Mouse (Mus musculus): ENCODE measurements around the gene Phf21a. TPM values are rescaled to one million over a fixed set of nuclear protein-coding genes. Genes with fewer than 3 reads are reported as not detected.

The Phf21a gene
- polyA plus RNA-seq, 1 experiment = 28.4 TPM

DNA sequence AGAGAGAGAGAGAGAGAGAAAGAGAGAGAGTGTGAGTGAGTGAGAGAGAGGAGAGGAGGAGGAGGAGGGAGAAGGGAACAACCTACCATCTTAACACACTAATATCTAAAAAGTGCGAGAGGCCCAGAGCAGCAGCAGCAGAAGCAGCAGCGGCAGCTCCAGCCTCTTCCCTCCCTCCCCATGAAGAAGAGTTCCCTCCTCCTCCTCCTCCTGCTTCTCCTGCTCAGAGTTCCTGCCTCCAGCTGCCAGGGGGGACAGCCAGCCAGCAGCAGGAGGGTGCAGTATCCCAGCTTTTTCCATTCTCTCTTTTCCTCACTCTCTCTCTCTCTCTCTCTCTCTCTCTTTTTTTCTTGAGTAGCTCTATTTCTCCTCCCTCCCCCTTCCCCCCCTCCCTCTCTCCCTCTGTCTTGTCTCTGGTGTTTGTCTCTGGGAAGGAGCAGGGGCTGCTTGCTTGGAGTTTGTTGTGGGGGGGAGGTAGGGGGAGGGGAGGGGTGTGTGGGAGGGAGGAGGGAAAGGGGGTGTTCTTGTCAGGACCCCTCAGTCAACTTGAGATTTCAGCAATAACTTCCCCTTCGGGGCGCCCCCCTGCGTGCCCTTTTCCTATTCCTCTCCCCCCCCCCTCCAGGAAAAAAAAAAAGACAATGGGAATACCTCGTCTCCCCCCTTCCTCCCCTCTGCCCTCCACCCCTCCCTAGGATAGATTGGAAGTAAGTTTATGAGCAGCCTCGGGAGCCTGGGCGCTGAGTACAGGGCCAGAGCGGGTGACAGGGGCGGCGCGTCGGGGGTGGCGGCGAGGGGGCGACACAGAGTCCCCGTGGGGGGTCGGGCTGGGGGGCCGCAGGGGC is 91.4 kb downstream of the Phf21a start:
- TF ChIP-seq CTCF (IDR thresholded peaks at IDR 0.05; ENCODE audit: extremely low read depth, insufficient read length, insufficient replicate concordance, low read depth, low read length) = no peak
- no peak; the same call in 1 of the 2 replicates for TF ChIP-seq POLR2A (IDR thresholded peaks at IDR 0.05; ENCODE audit: low read depth, low read length)
- Histone ChIP-seq H3K36me3 (ENCODE audit: control insufficient read depth, insufficient read depth, low read length) (no peaks in the 10 kb centered on the region), H3K27me3 (ENCODE audit: control insufficient read depth, insufficient read depth, low read length) (no peaks in the 10 kb centered on the region), H3K4me1 (ENCODE audit: control insufficient read depth, insufficient read depth, insufficient read length, low read length) (no peaks in the 10 kb centered on the region; the same call in 1 of the 2 replicates), H3K4me3 (ENCODE audit: low read depth, low read length) (peak overlapping the region; percentile 79), H3K27ac (ENCODE audit: insufficient read depth, low read depth, low read length) (peak overlapping the region; percentile 90)
- WGBS = under 1% methylated on average over 19 of the region's 19 CpGs

DNA sequence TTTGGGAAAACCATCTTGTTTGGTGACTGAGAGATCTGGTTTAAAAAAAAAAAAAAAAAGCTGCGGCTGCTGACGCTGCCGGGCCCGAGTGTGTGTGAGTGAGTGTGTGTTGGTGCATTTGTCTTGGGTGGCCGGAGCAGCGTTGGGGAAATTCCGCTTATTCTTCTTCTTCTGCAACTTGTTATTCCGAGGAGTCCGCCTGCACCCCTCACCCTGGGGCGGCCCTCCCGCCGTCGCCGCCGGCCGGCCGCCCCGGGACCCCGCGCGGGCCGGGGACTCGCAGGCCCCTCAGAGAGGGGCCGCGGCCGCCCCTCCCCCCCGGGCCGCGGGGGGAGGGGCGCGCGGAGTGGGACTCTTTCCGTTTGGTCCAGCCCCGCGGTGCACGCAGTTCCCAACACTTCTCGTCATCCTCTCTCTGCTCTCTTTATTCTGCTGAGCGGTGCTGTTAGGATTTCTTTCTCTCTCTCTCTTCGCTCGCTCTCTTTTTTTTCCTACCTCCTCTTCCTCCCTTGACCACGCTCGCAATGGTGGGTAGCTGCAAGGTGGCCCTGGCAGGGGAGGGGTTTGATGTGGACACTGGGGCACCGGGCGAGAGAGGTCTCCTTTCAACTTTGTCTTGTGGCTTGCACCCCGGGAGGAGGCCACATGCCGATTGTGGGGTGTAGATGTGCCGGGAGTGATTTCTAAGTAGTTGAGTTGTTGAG is 92.3 kb downstream of the Phf21a start:
- under 1% methylated on average over 47 of the region's 47 CpGs for WGBS
- no peaks in the 10 kb centered on the region for H3K36me3 ChIP-seq (ENCODE audit: control insufficient read depth, insufficient read depth, low read length)
- TF ChIP-seq CTCF (IDR thresholded peaks at IDR 0.05; ENCODE audit: extremely low read depth, insufficient read length, insufficient replicate concordance, low read depth, low read length) = no peak
- TF ChIP-seq POLR2A (IDR thresholded peaks at IDR 0.05; ENCODE audit: low read depth, low read length) = no peak
- H3K27ac ChIP-seq (ENCODE audit: insufficient read depth, low read depth, low read length) = peak overlapping the region; percentile 53
- no peaks in the 10 kb centered on the region; the same call in 1 of the 2 replicates for H3K4me1 ChIP-seq (ENCODE audit: control insufficient read depth, insufficient read depth, insufficient read length, low read length)
- H3K4me3 ChIP-seq (ENCODE audit: low read depth, low read length) = peak overlapping the region; percentile 79
- no peaks in the 10 kb centered on the region for H3K27me3 ChIP-seq (ENCODE audit: control insufficient read depth, insufficient read depth, low read length)

DNA sequence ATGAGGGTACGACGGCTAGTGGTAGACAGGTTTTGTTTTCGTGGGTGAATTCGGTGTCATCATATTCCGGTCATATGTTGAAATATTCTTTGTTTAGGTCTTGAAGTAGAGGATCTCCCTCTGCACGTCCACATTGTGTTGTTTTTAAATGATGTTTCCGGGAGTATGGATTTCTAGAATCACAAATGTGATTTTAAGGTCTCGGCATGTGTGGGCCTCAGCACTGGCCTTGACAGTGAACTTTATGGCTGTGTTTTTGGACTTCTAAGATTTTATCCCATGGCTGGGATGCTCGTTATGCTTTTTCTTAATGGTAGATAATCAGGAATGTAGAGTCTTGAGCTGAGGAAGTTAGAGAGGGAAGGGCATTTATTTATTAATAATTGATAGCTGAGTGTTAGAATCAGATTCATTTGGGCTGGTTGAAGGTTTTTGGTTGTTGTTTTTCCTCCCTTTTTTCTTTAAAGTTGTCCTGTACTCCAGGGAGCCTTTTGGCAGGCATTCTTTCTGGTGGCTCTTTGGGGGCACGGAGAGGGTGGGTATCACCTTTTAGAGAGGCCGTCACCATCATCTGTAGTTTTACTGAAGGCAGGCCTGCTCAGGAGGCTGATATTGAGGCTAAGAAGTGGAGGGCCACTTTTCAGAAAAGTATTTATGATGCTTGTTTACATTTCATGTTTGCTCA is 93.0 kb downstream of the Phf21a start:
- TF ChIP-seq CTCF (IDR thresholded peaks at IDR 0.05; ENCODE audit: extremely low read depth, insufficient read length, insufficient replicate concordance, low read depth, low read length) (no peak), POLR2A (IDR thresholded peaks at IDR 0.05; ENCODE audit: low read depth, low read length) (no peak)
- Histone ChIP-seq H3K27me3 (ENCODE audit: control insufficient read depth, insufficient read depth, low read length) (no peaks in the 10 kb centered on the region), H3K27ac (ENCODE audit: insufficient read depth, low read depth, low read length) (peak overlapping the region; percentile 53), H3K36me3 (ENCODE audit: control insufficient read depth, insufficient read depth, low read length) (no peaks in the 10 kb centered on the region), H3K4me3 (ENCODE audit: low read depth, low read length) (peak overlapping the region; percentile 79), H3K4me1 (ENCODE audit: control insufficient read depth, insufficient read depth, insufficient read length, low read length) (no peaks in the 10 kb centered on the region; the same call in 1 of the 2 replicates)
- WGBS = 21% methylated on average over 11 of the region's 11 CpGs

DNA sequence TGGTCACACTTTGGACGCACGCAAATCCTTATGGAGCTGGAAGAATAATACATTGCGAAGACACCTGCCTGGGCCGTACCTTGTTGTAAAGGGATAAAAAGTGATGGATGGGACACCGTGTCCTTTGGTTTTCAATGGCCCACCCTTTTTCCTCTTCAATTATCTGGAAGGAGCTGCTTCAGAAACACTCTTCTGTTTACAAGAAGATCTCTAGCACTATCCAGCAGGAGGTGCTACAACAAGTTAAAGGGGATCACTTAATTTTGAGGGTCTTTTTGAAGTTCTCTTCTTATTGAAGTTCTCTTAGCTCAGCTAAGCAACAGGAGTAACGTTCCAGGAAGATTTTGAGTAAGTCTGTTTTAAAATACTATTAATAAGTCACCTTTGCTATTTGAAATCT is 94.1 kb downstream of the Phf21a start:
- H3K4me3 ChIP-seq (ENCODE audit: low read depth, low read length) = no peak overlapping the region
- TF ChIP-seq CTCF (IDR thresholded peaks at IDR 0.05; ENCODE audit: extremely low read depth, insufficient read length, insufficient replicate concordance, low read depth, low read length) = no peak
- no peak for TF ChIP-seq POLR2A (IDR thresholded peaks at IDR 0.05; ENCODE audit: low read depth, low read length)
- 87% methylated on average over 6 of the region's 6 CpGs for WGBS

DNA sequence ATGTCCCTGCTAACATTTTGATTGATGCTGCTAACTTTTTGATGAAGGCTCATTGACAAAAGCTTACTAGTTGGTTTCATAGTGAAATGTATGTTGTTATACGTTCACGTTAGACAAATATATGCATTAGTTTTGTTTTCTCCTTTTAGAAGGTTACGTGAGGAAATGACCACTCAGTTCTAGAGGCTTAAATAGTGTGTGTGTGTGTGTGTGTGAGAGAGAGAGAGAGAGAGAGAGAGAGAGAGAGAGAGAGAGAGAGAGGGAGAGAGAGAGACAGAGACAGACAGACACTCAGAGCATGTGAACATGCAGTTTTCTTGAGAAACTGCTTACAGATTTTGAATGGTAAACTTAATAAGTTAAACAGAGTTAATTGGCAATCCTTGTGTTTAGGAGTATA is 95.8 kb downstream of the Phf21a start:
- H3K4me1 ChIP-seq (ENCODE audit: control insufficient read depth, insufficient read depth, insufficient read length, low read length) = no peaks in the 10 kb centered on the region
- 70% methylated on average over 3 of the region's 3 CpGs for WGBS
- no peak for TF ChIP-seq CTCF (IDR thresholded peaks at IDR 0.05; ENCODE audit: extremely low read depth, insufficient read length, insufficient replicate concordance, low read depth, low read length)
- no peak for TF ChIP-seq POLR2A (IDR thresholded peaks at IDR 0.05; ENCODE audit: low read depth, low read length)
- no peak overlapping the region for H3K27ac ChIP-seq (ENCODE audit: insufficient read depth, low read depth, low read length)
- H3K36me3 ChIP-seq (ENCODE audit: control insufficient read depth, insufficient read depth, low read length) = no peaks in the 10 kb centered on the region
- no peaks in the 10 kb centered on the region for H3K27me3 ChIP-seq (ENCODE audit: control insufficient read depth, insufficient read depth, low read length)
- H3K4me3 ChIP-seq (ENCODE audit: low read depth, low read length) = no peak overlapping the region

More for the DNA sequence above, 94.1 kb downstream of the Phf21a start:
- Histone ChIP-seq H3K27ac (ENCODE audit: insufficient read depth, low read depth, low read length) (no peak overlapping the region), H3K27me3 (ENCODE audit: control insufficient read depth, insufficient read depth, low read length) (no peaks in the 10 kb centered on the region), H3K36me3 (ENCODE audit: control insufficient read depth, insufficient read depth, low read length) (no peaks in the 10 kb centered on the region), H3K4me1 (ENCODE audit: control insufficient read depth, insufficient read depth, insufficient read length, low read length) (no peaks in the 10 kb centered on the region; the same call in 1 of the 2 replicates)

DNA sequence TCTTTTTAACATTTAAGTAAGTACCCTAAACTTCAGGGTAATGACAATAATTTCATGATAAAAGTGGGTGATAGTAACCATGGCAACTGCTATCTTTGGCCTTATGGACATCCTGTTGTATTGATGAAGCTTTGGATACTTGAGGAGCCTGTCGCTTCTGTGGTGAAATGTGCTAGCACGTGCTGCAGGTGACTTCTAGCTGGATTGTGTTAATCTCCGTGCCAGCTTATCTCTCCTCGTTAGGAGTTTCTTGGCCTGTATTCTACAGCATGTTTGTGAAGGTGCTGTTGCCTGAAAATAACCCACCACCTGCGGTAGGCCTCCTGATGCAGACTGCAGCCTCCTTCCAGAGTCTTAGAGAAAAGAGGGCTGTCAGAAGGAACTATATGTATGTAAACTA is 98.0 kb downstream of the Phf21a start:
- no peaks in the 10 kb centered on the region for H3K4me1 ChIP-seq (ENCODE audit: control insufficient read depth, insufficient read depth, insufficient read length, low read length)
- TF ChIP-seq CTCF (IDR thresholded peaks at IDR 0.05; ENCODE audit: extremely low read depth, insufficient read length, insufficient replicate concordance, low read depth, low read length) (no peak), POLR2A (IDR thresholded peaks at IDR 0.05; ENCODE audit: low read depth, low read length) (no peak)
- H3K36me3 ChIP-seq (ENCODE audit: control insufficient read depth, insufficient read depth, low read length) = no peaks in the 10 kb centered on the region
- no peak overlapping the region for H3K4me3 ChIP-seq (ENCODE audit: low read depth, low read length)
- H3K27ac ChIP-seq (ENCODE audit: insufficient read depth, low read depth, low read length) = no peak overlapping the region
- H3K27me3 ChIP-seq (ENCODE audit: control insufficient read depth, insufficient read depth, low read length) = no peaks in the 10 kb centered on the region
- 59% methylated on average over 5 of the region's 5 CpGs for WGBS

All from small intestine, adult 2 months (tissue).